Mouse (Mus musculus): ENCODE measurements around the gene Zmat5.

Gene Zmat5

DNA sequence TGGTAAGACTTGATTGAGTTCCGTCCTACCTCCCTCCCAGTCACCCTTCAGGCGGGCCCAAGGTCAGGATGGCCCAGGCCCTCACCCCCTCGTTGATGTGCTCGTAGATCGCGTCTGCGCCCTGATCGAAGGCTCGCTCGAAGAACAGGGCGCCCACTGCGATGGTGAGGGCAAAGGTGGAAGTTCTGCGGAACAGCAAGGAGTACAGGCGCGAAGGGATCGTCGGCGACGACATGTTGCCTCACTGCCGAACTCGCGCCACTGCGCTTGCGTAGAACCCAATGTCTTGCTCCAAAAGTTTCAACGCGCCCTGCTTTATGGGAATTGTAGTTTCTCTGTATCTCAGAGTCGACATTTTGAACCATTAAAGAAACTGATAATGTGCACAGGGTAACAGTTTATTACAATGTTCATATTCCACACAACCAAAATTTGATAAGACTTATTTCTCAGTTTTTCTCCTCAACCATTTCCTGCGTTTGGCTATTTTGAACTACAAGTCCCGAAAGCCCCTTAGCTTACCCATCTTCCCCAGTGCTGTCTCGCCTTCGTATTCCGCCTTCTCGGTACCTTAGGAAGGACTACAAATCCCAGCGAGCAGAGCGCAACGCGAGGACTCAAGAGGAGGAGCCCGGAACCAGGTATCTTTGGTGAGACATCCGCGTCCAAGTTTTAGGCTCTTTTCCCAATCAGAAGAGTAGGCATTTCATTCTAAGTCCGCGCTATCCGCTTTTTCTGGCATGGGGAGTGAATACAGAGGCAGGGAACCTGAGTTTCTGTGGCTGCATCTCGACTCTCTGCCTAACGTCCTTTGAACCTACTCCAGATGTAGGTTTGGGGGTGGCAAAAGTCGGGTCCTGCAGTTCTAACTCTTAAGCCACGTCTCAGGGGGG, at the start of gene Zmat5, which contains the start of gene Uqcr10:
Zmat5 (plus strand) TSS at position 607 of the 893 bp plus-strand sequence.
Uqcr10 (minus strand) TSS at position 271 of the 893 bp plus-strand sequence.
- DNase-seq = peak; percentile 96

DNA sequence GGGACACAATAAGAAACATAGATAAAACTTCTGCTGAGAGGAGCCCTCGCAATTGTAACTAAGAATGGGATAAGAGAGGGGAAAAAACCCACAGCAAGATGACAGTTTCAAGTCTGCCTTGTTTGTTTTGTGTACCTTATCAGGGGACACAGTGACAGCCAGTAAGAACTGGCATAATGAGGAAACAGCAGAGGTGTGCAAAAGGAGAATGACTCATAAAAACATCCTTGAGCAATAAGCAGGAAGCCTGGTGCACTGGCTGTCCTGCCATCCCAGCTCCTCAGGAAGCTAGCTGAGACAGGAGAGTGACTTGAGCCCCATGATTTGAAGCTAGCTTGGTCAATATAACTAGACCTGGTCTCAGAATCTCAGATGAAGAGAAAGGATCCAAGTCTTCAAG, 44.7 kb upstream of the Zmat5 start:
- no peak for DNase-seq

DNA sequence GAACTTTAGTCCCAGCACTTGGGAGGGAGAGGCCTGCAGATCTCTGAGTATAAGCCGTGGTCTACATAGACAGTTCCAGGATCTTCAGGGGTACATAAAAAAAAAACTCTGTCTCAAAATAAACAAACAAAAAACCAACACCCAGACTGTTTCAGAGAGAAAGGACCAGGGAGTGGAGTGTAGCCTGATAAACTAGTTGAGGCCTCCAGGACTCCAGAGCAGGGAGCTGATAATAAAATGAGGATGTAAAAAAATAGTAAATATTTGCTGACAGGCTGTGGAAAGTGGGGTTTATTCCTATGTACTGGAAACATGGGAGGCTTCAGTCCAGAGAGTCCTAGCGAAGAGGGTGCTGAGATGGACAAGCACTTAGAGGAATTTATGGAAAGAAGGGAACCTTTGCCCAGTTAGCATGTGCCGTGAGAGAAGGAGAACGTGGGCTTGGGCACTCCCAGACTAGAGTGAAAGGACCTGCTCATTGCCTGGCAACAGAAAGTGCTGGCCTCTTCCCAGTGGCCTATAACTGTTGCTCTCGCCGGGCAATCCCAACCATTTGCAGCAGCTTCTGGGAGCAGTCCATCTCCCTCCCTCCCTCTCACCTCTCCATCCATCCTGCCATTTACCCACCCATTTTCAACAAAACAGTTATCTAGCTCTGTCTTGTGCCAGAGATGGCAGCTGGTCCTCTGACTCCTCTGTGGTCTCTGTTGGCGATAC, 44.0 kb upstream of the Zmat5 start:
- no peak for DNase-seq

DNA sequence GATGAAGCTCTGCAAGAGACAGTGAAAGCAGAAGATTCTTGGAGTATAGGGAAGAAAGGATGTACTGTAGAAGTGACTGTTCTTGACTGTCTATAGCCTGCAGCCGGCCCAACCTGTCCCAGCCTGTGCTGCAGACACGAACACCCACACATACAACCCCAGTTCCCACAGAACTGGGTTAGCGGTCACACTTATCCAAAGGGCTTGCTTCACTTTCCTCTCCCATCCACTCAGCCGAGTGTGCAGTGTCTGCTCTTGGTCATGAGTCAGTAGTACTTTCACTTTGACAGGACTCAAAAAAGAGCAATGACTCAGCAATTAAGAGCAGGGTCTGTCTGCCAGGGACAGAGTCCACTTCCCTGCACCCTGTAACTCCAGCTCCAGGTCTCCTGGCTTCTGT, 43.2 kb upstream of the Zmat5 start:
- no peak for DNase-seq

DNA sequence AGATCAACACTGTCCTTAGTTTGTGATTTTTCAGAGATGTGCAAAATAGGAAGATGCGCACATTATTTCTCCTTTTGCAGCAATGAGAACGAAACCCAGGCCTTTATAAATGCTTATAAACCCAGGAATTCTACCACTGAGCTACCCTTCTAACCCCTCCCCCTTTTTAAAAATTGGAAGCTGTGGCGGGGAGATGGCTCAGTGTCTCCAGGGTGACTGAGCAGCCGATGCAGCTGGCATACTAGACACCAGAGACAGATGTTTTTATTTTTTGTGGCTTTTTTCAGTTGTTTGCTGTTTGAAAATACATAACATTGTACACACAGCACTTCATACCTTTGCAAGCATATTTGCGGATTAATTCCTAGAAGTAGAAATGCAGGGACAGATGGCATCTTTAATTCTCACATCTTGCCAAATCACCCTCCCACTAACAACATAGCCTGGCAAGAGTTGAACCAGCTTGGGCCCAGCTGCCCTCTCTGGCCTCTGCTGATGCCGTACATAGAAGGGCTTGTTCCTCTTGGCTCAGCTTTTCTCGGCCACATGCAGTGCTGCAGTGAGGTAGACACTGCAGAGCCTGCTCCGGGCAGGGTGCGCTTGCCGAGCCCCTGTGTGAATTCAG, 42.5 kb upstream of the Zmat5 start:
- no peak for DNase-seq

DNA sequence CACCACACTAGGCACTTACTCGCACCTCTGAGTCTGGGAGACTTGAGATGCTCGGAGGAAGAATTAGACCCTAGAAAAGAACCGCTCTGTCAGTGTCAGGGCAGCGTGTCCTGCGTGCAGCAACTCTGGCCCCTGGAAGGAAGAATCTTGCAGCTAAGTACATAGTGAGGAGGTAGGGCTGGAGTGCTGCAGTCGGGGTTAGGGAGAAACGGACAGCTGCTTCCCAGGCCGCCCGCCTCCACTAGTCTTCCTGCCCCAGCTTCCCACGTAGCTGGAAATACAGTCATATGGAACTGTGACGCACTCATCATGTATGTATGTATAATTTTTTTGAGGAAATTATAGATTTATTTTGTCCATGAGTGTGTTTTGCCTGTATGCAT, 42.0 kb upstream of the Zmat5 start:
- no peak for DNase-seq

DNA sequence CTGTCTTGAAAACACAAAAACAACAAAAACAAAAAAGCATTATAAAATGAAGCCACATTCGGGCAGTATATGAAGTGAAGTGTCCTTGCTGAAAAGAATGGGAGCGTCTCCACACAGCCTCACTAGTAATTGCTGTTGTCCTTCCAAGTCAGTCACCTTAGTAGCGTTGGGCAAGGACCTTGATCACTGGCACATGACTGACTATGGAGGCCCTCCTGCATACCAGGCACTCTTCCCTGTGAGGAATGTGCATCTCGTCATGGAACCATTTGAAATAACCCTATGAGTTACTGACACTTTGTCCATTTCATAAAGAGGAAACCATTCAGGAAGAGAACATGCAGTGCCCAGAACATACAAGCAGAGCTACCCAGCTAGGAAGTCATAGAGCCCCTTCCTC, 32.7 kb upstream of the Zmat5 start:
- no peak for DNase-seq

DNA sequence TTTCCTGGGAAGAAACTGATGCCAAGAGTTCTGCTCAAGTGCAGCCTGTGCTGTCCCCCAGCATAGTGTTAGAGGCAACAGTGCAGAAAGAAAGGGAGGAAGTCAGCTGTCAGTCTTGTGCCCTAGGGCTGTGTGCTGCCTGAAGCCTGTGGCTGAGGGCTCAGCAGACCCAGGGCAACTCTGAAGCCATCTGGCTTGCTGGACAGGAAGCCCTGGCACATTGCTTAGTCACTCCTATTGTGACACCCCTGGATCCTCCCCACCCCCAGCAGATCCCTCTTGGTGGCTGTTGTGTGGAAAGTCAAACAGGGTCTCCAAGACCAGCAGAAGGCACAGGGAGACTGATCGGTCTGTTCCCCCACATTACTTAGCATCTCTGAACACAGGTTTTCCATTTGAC, 29.9 kb upstream of the Zmat5 start:
- no peak for DNase-seq

DNA sequence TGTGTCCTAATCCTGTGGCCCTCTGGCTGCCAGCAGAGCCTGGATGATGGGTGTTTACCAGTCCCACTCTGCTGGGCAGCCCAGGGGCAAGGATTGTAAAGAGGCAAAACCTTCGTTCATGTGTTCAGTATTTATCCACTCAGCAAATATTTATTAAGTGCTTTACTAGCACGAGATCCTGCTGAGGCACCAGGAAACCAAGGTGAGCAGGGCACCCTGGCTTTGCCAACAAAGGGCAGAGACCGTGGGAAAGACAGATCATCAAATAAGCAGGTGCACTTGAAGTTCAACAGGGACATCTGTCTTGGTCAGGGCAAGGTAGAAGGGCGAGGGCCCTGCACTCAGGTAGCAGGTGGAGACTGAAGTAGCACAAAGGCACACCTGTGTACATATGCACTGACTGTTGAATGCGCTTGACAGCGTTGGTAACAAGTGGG, 29.3 kb upstream of the Zmat5 start:
- DNase-seq = no peak

DNA sequence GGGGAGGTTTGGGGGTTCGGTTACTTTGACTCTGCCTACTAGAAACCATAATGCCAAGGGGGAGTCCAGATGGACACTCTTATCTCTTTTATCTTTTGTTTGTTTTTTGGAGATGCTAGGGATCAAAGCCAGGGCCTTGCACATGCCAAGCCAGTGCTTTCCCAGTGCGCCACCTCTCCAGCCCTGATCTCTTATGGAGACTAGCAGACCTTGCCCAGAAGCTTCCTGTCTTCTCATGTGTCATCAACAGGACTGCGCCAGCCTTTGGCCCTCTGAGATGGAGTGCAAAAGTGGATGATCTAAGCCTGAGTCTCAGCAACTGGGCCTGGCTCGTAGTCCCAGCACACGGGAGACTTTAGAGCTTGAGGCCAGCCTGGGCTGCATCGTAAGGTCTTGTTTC, 28.8 kb upstream of the Zmat5 start:
- no peak for DNase-seq

DNA sequence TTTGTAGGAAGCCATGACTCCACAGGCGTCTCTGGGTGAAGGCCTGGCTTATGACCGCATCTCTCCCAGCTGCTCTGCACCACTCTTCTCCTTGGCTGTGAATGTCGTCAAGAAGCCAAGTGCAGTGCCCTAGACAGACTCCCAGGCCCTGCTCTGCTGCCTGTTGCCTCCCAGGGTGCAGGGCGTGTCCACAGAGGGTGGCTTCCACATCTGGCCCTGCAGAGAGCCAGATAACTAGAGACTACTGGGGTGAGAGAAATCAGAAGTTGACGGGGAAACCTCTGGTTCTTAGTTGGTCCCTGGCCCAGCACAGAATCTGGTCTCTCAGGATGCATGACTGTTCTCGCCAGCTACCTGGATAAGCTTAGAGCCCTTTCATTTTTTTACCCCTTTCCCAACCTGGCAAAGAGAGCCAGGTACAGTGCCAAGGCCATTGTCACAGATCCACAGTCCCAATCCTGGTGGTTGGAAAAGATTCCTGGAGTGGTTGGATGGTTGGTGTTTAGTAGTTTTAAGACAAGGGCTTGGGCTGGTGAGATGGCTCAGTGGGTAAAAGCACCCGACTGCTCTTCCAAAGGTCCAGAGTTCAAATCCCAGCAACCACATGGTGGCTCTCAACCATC, 27.1 kb upstream of the Zmat5 start:
- DNase-seq = no peak

DNA sequence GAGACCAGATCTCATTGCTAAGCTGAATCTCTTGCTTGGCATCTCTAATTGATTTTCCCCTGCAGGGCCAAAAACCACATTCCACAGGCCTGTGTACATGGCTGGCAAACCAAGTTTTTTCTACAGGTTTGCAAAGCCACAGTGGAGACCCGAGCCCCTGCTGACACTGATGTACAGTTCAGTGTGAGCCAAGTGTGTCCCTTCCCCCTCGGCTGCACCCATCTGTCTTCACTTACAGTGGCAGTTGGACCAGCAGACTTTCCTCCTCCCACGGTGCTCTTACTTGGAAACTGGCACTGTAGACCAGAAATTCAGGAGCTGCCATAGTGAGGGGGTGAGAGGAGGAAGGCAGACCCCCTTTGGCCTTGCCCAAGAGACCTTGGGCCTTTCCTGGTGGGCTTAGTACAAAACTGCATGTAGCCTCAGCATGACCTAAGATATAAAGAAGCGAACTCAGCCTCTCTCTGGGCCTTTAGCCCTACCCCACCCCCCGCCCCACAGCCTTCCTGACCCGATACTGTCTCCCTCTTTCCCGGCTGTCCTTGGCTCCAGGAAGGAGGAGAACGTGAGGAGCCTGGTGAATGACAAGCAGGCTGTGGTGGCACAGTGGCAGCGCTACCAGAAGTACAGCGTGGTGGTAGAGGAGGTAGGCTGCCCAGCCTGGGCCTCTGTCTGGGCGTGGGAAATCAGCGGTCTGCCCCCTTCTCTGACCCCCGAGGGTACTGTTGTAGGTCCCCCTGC, 25.6 kb upstream of the Zmat5 start:
- DNase-seq = no peak

DNA sequence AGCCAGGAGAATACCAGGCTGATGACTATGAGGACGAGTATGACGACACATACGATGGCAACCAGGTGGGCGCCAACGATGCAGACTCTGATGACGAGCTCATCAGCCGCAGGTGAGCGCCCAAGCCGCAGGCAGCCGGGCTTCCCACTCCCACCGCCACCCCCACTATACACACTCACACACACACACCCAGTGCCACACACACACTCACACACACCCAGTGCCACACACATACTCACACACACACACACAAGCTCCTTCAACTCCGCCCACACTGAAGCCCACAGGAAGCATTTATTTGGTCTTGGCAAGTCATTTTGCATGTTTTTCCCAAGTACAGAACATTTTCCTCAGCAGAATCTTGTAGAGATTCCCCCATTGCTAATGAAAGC, 25.0 kb upstream of the Zmat5 start:
- DNase-seq = no peak

DNA sequence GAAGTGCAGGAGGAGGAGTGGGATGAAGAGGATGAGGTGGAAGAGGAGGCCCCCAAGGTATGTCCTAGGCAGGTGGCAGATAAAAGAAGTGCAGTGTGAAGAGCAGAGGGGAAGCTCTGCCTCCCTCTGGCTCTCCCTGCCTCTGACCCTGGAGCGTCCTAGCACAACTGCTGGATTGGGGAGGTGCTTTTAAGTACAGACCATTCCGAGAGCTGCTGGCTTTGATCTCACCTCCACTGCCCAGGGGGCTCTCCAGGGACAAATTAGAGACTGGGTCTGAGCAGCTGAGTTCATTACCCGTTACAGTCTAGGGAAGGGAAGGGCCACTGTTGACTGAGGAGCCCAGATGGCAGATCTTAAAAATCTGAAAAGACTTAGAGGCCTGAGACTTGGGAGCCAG, 24.4 kb upstream of the Zmat5 start:
- no peak for DNase-seq

DNA sequence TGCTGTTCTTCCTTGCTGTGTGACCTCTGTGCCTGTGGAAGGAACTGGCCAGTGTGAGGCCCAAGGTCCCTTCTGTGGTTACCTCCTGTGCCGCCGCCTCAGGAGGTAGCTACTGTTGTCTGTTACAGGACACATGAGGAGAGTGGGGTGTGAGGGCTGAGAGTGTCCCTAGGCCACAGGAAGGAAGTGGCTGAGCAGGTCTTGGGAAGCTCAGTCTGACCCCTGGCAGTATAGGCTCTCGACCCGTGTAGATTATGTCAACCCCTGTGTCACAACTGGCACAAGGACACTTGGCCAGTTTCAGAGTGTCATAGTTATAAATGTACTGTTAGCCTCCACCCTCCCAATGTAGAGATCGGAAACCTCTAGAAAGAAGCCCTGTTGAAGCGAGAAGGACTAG, 21.0 kb upstream of the Zmat5 start:
- no peak for DNase-seq

DNA sequence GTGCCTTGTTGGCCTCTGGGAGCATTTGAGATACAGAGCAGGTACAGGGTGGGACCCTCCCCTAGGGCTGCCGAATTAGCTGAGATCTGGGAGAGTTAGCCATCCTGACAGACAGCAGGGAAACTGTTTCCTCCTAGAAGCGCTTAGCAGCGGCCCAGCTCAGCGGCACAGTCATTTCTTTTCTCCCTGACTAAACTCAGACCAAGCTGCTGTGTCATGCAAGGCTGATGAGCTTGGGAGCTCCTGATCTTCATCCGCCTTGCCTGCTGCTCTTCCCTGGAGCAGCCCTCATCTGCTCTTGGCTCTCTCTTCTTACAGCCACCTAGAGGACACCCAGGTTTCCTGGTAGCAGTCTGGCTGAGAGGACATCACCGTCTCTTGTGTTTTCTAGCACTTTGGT, 20.3 kb upstream of the Zmat5 start:
- no peak for DNase-seq

DNA sequence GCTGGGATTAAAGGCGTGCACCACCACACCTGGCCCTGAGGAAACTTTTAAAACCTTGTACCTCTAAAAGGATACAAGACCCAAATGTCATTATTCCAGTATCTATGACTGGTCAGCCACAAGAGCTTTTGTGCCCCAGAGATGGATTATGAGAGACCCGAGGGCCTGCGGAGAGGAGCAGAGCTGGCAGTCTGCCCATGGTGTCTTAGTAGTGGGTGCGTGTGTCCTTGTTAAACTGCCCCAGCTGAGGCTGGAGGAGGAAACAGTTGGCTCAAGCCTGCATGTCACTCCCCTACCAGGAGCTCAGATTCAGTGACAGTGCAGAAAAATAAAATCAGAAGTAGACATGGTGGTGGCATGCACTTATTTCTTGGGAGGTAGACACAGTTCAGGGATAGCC, 19.4 kb upstream of the Zmat5 start:
- DNase-seq = no peak

DNA sequence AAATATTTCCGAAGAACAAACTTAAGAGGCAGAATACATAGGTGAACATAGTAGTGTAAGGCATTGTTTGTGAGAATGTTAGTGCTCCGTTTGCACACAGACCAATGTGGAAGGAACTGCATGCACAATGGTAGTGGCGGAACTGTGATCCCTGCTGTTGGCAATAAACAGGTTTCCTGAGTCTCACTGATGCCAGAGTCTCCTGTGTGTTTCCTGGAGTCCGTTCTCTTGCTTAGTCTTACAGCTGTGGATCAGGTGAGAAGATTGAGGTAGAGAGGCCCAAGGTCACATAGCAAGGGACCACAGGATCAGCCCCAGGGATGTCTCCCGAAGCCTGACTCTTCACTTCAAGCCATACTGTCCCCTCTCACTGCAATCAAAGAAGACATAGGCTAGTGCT, 19.0 kb upstream of the Zmat5 start:
- DNase-seq = no peak

DNA sequence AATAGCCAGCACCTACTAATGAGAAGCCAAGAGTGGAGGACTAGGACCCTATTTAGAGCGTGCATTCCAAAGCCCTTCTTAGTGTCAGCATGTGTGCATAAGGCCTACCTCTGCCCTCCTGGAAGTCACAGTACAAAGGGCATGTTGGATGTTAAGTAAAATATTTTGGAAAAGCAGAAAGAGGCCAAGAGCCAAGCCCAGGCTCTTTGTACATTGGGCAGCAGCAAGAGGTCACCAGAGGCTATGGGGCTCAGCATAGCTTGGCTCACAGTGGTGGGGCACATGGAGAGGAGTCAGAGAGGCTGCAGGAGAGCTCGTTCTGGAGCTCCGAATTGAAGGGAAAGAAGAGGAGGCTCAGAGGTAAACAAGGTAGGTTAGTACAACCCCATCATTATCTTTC, 17.5 kb upstream of the Zmat5 start:
- DNase-seq = no peak

DNA sequence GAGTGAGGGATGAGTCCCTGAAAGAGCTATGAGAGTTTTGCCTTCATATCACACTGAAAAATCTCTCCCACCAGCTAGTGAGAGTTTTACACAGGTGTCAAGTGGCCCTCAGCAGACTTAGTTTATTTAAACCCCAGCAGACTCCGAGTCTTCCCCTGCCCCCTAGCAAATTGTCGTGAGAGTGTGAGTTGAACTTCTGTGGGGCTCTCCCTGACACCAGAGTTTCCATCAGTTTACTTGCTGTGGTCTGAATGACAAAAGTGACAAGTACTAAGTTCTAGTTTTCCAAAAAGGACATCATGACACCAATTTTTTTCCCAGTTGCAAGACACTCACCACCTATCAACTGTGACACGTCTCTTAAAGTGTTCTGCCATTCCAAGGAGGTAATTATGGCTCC, 16.6 kb upstream of the Zmat5 start:
- DNase-seq = no peak

DNA sequence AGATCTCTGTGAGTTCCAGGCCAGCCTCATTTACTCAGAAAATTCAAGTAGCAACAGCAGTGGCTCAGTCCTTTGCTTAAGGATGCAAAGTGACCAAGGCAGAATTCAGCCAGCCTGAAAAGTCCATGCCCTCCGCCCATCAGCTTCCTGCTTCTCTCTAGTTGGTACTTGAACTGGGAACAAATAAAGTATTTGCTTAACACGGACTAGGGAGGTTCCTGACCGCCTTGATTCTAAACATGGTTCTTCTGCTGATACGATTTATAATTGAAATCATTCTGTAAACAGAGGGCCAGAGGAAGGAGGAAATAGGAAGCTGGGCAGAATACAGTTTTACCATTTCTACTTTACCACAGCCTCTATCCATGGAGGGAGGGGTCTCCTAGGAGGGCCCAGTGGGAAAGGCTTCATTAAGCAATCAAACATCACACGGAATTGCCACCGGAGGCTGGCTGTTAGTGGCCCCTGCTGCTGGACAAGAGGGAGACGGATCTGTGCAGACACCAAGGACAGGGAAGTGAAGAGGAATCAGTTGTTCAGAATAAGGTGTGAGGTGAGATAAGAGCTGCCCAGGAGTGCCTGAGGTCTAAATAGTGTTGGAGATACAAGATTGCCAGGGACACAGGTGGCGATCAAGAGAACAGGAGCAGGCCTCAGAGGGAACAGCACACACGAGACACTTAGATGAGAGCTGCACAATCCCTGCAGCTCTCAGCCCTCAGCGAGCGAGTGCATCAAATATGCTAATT, 15.7 kb upstream of the Zmat5 start:
- no peak for DNase-seq

DNA sequence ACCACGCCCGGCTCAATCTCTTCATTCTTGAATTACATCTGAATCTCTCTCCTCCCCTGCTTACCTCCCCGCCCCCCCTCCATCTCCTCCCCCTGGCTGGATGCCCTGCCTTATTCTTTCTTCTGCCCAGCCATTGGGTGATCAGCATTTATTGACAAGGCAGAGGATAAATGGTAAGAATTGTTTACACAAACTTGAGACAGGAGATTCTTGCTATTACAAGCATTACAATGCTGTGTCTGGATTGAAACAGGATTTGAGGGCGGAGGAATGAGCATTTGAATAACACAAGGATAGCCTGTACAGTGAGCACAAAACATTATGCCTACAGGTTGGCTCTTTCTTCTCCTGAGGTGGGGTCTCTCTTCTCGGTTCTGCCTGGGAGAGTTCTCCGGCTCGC, 14.1 kb upstream of the Zmat5 start:
- DNase-seq = no peak

All from kidney, postnatal 10 days (tissue).